Mouse (Mus musculus) G1E (cell line): ENCODE measurements around the gene Hif3a. TPM values are rescaled to one million over a fixed set of nuclear protein-coding genes. Genes with fewer than 3 reads are reported as not detected.
A peak's percentile ranks its signal among the peaks of the same experiment; 100 is the strongest.
"Not testable (repeated sequence)": the region's sequence is repeated elsewhere in the genome, so short reads cannot be mapped to it uniquely, and the experiment has no call there.

Experiments
- ATAC-seq: 2 replicates; pipeline ENCODE4 v1.8.0; 2016; ENCODE audit warnings: mild to moderate bottlenecking; ENCODE audit not compliant: insufficient number of reproducible peaks, poor library complexity, low FRiP score, severe bottlenecking; ENCODE audit errors: extremely low read depth
- DNase-seq: peaks from one replicate; pipeline ENCODE4 v3.0.0; 2012; ENCODE audit warnings: low spot score
- H3K27me3 ChIP-seq: 2 replicates; pipeline ENCODE4 v1.6.1; 2012; ENCODE audit warnings: mild to moderate bottlenecking, low read length, inconsistent platforms; ENCODE audit not compliant: insufficient read depth
- H3K36me3 ChIP-seq: replicated peaks from 2 replicates; pipeline ENCODE3; 2012; ENCODE audit warnings: mild to moderate bottlenecking, inconsistent platforms
- H3K4me1 ChIP-seq: 2 replicates; pipeline ENCODE4 v1.6.1; 2012; ENCODE audit warnings: low read depth, low read length, inconsistent platforms, mixed read lengths; ENCODE audit not compliant: insufficient read depth
- H3K4me3 ChIP-seq: 2 replicates; pipeline ENCODE4 v1.5.1; 2012; ENCODE audit warnings: low read depth, mild to moderate bottlenecking, inconsistent platforms, low read length, moderate library complexity, mixed read lengths
- H3K9me3 ChIP-seq: replicated peaks from 2 replicates; pipeline ENCODE4 v1.6.1; 2012; ENCODE audit warnings: inconsistent platforms
- CTCF ChIP-seq: IDR thresholded peaks from 2 replicates; pipeline ENCODE4 v1.5.1; 2012; ENCODE audit warnings: low read depth, low read length, inconsistent platforms, mixed read lengths
- GATA1 ChIP-seq: IDR thresholded peaks from 2 replicates; pipeline ENCODE4 v1.6.1; 2012; ENCODE audit warnings: borderline replicate concordance, low read length, inconsistent platforms, mixed read lengths
- GATA2 ChIP-seq: IDR thresholded peaks from 2 replicates; pipeline ENCODE4 v1.6.1; 2012; ENCODE audit warnings: low read depth, low read length, inconsistent platforms, borderline replicate concordance
- POLR2AphosphoS5 ChIP-seq: IDR thresholded peaks from 2 replicates; pipeline ENCODE4 v1.6.1; 2012; ENCODE audit warnings: low read depth, low read length, inconsistent platforms; ENCODE audit not compliant: insufficient replicate concordance
- TAL1 ChIP-seq: conservative IDR thresholded peaks from 2 replicates; pipeline ENCODE4 v1.6.1; 2012; ENCODE audit warnings: low read depth, low read length, inconsistent platforms, mixed read lengths
- polyA plus RNA-seq: library from polyadenylated mRNA; stranded (reverse); fragments of >175 nt; gene quantifications from 2 replicates; pipeline ENCODE4 v1.2.3, GENCODE M21; 2012
- total RNA-seq, 2 experiments: library from RNA; stranded (forward) in 1 of 2; stranded (reverse) in 1 of 2; fragments of 200-1000 nt in 1 of 2; fragments of >200 nt in 1 of 2; fragmentation: Nextera tagmentation in 1 of 2; gene quantifications; 2 replicates each; pipeline ENCODE4 v1.2.3; 2014 to 2017

The Hif3a gene
- total and polyA plus RNA-seq, 3 experiments: 18.0 to 246 (median 183) TPM

DNA sequence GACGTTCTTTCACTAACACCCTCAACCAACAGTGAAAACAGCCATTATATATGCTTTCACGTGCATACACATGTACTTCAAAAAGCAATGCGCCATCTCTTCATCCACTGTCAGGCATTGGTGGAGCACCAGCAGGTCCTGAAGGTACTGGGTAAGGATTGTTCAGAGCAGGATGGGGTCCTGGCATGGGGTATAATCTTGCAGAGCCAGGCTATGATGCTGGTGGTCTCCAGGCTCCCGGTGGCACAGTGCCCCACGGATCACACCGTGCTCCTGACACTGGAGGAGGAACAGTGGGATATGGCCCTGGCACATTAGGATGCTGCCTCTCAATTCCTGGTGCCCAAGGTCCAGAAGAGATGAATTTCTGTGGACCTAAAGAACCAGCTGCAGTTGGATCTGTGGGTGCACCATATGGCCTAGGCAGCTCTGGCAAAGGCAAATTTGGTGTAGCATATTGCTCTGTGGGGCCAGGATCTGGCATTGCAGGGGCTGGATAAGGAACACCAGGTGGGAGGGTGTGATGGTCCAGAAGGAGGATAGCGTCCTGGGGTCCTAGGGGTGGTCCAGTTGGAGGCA is 15.9 kb upstream of the Hif3a start:
- no peak for ATAC-seq
- TF ChIP-seq GATA1 (no peak), POLR2AphosphoS5 (no peak), TAL1 (no peak), GATA2 (no peak), CTCF (no peak)
- H3K4me1 ChIP-seq: peaks cover 34% of the 10 kb centered on the region

DNA sequence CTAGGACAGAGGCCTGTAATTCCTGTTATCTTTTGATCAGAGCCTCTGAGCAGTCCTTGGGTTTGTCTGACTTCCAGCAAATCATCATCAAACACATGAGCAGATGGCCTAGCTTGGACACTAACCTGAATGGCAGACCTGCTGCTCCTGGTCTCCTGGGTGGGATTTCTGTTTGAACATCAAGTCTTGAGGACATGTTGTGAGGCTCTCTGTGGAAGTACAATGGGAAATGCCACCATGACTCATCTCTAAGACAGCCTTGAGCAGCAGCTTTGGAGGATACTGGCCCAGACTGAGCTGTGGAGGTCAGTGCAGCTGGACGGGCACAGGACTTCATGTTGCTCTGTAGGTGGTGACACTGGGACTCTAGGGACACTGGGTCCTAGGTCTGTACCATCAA is 14.3 kb upstream of the Hif3a start:
- ATAC-seq: no peak
- no peaks in the 10 kb centered on the region for H3K9me3 ChIP-seq
- no peaks in the 10 kb centered on the region for H3K27me3 ChIP-seq
- no peak for TF ChIP-seq POLR2AphosphoS5
- no peak for TF ChIP-seq CTCF
- TF ChIP-seq TAL1: no peak
- TF ChIP-seq GATA1: no peak
- H3K36me3 ChIP-seq: peaks cover 9% of the 10 kb centered on the region
- DNase-seq: no peak
- H3K4me1 ChIP-seq: peaks cover 34% of the 10 kb centered on the region
- no peak overlapping the region for H3K4me3 ChIP-seq

More for the DNA sequence above, 15.9 kb upstream of the Hif3a start:
- Histone ChIP-seq H3K36me3 (peaks cover 9% of the 10 kb centered on the region), H3K27me3 (no peaks in the 10 kb centered on the region), H3K9me3 (no peaks in the 10 kb centered on the region), H3K4me3 (no peak overlapping the region)
- no peak for DNase-seq

DNA sequence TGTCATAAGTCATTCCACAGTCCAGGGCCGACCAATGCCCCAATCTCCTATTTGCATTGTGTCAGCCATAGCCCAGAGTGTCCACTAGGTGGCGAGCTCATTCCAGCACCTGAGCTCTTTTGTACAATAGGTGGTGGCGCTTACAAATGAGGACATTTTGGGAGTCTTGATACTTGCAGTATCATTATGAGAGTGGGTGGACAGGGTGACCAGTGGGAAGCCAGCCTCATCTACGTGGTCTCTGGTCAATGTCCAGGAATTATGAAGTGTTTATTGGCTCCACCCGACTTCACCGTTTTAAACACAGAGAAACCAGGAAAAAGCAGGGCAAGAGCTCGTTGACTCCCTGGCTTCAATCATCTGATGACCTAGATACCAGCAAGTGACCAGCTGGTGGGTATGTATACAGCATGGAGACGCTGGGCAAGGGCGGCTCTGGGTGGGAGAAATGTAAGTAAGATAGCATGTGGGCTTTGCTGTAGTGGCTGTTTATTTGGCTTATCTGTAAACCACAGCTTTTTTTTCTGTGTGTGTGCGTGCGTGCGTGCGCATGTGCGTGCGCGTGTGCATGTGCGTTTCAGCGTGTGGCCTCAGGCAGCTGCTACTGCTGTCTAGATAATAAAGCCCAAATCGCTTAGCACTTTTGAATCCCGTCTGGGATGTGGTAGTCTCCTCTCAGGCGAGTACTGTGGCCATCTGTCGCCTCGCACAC is 11.8 kb upstream of the Hif3a start, which contains the start of gene Psg16:
TSS of gene Psg16 (plus strand) at position 137 of the 712 bp plus-strand sequence.
- TF ChIP-seq CTCF: peak; percentile 83
- TF ChIP-seq TAL1: peak; percentile 76
- no peak for TF ChIP-seq GATA1
- TF ChIP-seq POLR2AphosphoS5: no peak
- TF ChIP-seq GATA2: no peak
- H3K9me3 ChIP-seq: no peaks in the 10 kb centered on the region
- H3K4me1 ChIP-seq: peaks cover 34% of the 10 kb centered on the region
- DNase-seq: peak; percentile 43
- ATAC-seq: peak; percentile 86
- peak within 1 kb of the TSS; percentile 60; the same call in 1 of the 2 replicates for H3K4me3 ChIP-seq
- peaks cover 9% of the 10 kb centered on the region for H3K36me3 ChIP-seq
- H3K27me3 ChIP-seq: no peaks in the 10 kb centered on the region

DNA sequence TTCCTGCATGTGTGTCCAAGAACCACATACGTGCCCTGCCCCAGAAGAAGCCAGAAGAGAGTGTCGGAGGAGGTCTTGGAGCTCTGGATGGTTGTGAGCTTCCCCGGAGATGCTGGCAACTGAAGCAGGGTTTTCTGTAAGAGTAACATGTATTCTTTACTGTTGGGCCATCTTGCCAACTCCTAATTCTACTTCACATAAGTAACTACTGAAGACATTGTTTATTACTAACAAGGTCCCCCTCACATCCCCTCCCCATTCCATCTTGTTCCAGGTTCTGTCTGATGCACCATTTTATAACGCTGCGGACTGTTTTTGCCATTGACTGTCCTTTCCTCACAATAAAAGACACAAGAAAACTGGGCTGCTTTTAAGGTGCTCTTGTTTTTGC is 11.3 kb upstream of the Hif3a start:
- TF ChIP-seq POLR2AphosphoS5 (no peak), GATA2 (no peak), TAL1 (no peak), GATA1 (no peak), CTCF (no peak)
- Histone ChIP-seq H3K4me3 (no peak overlapping the region; the same call in 1 of the 2 replicates), H3K4me1 (peaks cover 34% of the 10 kb centered on the region), H3K36me3 (peaks cover 9% of the 10 kb centered on the region), H3K9me3 (no peaks in the 10 kb centered on the region), H3K27me3 (no peaks in the 10 kb centered on the region)
- ATAC-seq (no peak), DNase-seq (no peak)

DNA sequence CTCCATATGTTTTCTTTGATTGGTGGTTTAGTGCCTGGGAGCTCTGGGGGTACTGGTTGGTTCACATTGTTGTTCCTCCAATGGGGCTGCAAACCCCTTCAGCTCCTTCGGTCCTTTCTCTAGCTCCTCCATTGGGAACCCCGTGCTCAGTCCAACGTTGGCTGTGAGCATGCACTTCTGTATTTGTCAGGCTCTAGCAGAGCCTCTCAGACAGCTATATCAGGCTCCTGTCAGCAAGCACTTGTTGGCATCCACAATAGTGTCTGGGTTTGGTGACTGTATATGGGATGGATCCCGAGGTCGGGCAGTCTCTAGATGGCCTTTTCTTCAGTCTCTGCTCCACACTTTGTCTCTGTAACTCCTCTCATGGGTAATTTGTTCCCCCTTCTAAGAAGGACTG is 5.4 kb upstream of the Hif3a start:
- H3K9me3 ChIP-seq, H3K36me3 ChIP-seq, H3K27me3 ChIP-seq, DNase-seq, ATAC-seq, H3K4me3 ChIP-seq: not testable (repeated sequence)
- peaks cover 31% of the 10 kb centered on the region for H3K4me1 ChIP-seq

DNA sequence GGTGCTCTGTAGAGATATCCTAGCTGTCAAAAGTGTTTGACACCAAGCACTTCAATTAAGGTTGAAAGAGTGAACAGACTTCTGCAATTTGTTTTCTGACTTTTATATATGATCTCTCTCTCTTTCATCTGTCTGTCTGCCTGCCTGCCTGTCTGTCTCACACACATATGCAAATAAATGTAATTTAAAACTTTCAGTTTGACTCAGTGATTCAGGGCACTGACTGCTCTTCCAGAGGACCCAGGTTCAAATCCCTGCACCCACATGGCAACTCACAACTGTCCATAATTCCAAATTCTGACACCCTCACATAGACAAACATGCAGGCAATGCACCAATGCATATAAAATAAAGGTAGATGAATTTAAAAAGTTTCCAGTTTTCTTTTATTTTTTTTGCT is 4.8 kb upstream of the Hif3a start:
- TF ChIP-seq CTCF: no peak
- no peak for TF ChIP-seq GATA1
- TF ChIP-seq TAL1: no peak
- TF ChIP-seq POLR2AphosphoS5: no peak
- no peak for TF ChIP-seq GATA2
- peaks cover 38% of the 10 kb centered on the region for H3K4me1 ChIP-seq
- H3K27me3 ChIP-seq: no peaks in the 10 kb centered on the region
- no peak overlapping the region for H3K4me3 ChIP-seq
- H3K36me3 ChIP-seq: peaks cover 7% of the 10 kb centered on the region
- DNase-seq: no peak
- no peaks in the 10 kb centered on the region for H3K9me3 ChIP-seq
- no peak for ATAC-seq
